Mouse (Mus musculus) testis, postnatal 10 days (tissue): Measurements from ENCODE around the gene Klrb1.

Experiments
- DNase-seq: peaks from one replicate; pipeline ENCODE4 v3.0.0; 2021; ENCODE audit warnings: low spot score

Klrb1 gene

DNA sequence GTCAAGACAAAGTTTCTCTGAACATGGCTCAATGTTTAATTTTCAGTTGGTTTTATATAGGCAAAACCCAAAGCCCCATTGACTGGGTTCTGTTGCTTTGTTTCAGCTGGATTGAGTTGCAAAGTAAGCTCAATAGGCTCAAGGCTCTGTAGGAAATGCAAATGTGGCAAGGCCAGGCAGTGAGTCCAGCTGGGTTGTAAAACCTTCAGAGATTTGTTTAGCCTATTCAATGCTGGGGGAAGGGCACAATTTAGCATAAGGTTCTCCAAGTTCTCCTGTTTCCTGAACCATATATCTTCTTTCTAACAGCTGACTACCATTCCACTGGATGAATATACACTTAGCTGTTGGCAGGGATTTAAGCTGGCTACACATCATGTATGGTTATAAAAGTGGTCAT, 12.0 kb upstream of the Klrb1 start:
- no peak for DNase-seq

DNA sequence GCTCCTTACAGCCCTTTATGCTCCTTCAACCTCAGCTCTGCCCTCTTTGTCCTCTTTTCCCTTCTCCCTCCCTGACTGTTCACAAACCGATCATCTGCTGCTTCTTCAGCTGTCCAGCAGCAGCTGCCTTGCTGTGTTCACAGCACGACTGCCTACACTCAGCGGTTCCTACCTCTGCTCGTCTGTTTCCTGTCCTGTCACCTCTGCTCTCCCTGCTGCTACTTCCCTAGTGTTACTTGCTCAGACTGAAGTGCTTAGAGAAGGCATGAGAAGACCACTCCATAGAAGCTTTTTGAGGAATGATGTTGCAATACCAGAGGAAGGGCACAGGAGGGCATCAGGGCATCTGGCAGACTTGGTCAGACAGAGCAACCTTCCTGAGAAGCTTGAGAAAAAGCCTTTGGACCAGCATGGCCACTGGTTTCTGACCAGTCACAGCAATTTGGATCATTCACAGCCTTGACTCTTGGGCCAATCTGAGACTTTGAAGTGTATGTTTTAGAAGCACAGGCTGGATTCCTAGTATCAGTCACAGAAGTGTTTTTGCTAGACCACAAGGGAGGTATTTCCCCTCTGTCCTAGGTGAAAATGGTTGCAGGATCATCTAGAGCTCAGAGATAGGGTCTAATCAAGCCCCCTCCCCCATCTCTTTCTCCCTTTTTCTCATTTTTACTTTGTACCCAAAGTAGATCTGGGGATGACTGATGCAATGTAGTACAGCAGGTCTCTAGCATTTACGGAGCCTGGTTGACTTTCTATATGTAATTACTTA, 11.2 kb upstream of the Klrb1 start:
- DNase-seq: no peak

GRCm38 (mm10) chr6:128732032-128732431, 9.2 kb upstream of the Klrb1 start:
- no peak for DNase-seq

DNA sequence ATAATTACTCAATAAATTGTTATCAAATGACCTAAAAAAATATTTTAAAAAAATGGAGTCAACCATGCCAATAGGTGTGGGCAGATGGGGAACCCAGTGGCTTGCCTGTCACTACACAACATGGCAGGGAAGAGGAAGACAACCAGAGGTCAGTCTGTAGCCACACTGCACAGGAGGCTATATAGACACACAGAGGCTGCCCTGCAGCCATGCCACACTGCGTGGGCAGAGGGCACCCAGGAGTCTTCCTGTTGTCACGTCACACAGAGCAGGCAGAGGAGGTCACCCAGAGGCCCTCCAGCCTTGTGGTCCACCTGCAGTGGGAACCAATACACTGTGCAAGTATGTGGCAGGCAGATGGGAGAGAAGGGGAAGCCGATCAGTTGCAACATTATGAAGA, 21.2 kb downstream of the Klrb1 start:
- DNase-seq: no peak

DNA sequence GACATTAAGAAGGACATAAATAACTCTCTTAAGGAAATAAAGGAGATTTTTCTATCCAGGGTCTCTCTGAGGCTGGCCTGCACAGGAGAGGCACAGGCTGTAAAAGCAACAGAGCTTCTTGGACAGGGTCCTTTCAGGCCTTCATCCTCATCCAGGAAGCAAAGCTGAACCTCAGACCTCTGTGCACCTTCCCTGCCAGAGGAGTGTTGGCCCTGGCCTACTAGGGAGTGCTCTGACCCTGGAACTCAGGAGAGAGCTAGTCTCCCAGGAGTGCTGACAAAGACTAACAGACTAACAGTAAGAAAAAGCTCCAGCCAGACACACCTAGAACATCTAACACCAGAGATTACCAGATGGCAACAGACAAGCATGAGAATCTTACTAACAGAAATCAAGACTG, 43.3 kb downstream of the Klrb1 start:
- no peak for DNase-seq

GRCm38 (mm10) chr6:128669936-128670335, 52.9 kb downstream of the Klrb1 start:
- no peak for DNase-seq

- DNase-seq: no peak
These were observed 60.7 kb downstream of the Klrb1 start, which contains the start of gene Clec2h for GRCm38 (mm10) chr6:128662206-128662605. Clec2h (plus strand) TSS chr6:128662385.

GRCm38 (mm10) chr6:128661249-128661648, 61.6 kb downstream of the Klrb1 start:
- no peak for DNase-seq
